Mouse (Mus musculus): ENCODE measurements around the gene Hspb9.

Hspb9 gene

DNA sequence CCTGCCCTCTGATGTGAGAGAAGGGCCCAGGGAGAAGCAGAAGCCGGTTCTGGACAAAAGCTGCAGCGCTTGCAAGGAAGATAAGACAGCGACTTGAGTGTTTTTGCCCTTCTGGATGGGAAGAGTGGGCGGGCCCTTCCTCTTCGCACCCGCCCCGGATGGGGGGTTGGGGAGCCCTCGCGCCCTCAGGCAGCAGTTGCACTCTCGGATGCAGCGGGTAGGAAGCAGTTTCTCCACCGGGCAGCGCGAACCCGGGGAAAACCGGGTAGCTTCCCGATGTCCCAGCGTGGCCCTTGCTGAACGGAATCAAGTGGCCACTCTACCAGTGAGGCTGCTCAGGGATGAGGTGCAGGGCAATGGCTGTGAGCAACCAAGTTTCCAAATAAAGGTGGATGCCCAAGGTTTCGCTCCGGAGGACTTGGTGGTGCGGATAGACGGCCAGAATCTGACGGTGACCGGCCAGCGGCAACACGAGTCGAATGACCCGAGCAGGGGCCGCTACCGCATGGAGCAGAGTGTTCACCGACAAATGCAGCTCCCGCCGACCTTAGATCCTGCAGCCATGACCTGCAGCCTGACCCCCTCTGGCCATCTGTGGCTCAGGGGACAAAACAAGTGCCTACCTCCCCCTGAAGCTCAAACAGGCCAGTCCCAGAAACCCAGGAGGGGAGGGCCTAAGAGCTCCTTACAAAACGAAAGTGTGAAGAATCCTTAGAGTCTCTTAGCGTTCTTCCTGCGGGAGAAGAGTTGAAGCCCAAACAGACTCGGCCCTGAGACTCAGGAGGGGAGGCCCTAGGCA lies at the start of gene Hspb9:
TSS of gene Hspb9 (plus strand) at position 116 of the 799 bp plus-strand sequence.
- DNase-seq (ENCODE audit: low spot score in 2 of 2), result no peak

DNA sequence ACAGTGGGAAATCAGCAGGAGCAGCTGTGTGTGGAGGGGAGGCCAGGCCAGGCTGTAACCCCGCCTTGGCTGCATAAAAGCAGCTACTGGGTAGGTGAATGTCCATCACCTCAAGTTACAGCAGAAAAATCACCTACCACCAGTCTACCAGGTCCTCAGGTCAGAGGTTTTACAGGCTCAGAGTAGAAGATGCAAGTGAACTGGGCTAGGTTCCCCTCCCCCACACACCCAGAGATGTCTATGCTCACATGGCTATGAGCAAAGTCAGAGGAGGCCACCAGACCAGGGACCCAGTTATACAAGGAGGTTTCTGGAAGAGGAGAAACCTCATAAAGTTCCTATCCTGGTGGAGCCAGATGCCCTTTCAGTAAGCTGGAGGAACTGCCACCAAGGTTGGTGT lies 42.6 kb upstream of the Hspb9 start:
- DNase-seq (ENCODE audit: low spot score in 2 of 2), result no peak

DNA sequence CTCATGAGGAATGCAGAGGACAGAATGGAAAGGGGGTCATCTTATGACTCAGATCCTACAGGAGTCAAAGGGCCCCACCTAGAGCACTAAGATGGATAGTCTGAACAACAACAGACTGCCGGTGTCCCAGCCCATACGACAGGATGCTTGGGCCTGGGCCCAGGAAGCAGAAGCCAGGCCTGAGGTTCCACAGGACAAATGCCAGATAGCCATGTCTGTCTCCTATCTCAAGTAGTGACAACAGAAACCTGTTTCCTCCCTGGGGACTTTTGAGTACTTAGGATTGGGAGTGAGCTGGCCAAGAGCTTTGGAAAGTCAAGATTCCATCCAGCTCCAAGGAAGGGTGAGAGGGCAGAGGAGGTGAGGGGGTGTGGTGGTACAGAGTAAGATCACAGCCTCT lies 41.7 kb upstream of the Hspb9 start:
- no peak for DNase-seq (ENCODE audit: low spot score in 2 of 2)

DNA sequence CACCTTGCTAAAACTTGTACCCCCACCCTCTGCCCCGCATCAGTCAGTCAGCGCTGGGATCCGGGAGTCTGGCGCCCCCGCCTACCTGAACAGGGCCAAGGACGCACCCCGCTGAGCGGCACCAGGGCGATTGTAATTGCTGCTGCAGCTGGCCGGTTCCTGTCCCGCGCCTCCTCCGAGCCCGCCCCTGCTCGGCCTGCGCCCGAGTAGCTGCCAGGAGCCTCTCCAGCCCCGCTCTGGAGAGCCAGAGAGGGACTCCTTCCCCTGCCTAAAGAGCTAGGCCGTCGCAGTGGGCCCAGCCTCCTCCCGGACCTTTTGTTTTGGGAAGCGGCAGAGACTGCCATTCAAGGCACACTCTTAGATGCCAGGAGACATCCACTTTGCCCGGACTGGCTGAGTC lies 40.5 kb upstream of the Hspb9 start:
- DNase-seq (ENCODE audit: low spot score in 2 of 2), result no peak

DNA sequence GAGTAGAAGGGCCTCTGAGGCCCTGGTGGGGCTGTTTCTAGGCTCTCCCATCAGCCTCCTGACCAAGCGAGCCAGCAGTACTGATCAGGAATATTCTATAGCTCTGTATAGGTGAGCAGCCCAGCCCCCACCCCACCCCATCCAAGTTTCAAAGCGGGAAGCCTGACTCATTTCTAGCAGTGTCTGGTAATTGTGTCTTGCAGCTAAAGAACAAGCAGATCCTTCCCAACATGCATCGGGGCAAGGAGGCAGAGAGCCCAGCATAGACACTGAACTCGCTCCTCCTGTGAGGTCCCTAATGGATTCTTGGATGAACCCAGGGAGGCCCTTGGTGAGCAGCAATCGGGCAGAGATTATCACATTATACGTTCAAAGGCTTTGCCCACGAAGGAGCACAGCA lies 35.8 kb upstream of the Hspb9 start:
- peak; percentile 24 to 30 for DNase-seq (ENCODE audit: low spot score in 2 of 2)

DNA sequence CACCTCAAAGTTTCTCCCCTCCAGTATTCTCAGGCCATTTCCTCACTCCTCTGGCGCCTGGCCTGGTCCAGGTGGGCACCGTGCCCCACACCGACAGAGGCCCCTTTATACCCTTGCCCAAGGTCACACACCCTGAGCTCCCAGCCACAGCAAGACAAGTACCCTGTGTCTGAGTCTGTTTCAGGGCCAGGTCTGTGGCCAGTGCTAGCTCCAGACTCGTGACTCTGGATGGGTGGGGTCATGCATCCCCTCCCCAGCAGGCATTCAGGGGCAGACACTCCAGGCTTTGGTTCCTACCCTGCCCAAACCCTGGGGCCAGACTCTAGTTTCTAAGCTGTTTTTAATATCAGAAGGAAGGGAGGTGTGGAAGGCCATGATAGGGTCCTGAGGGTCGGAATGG lies 31.8 kb upstream of the Hspb9 start:
- no peak for DNase-seq (ENCODE audit: low spot score in 2 of 2)

DNA sequence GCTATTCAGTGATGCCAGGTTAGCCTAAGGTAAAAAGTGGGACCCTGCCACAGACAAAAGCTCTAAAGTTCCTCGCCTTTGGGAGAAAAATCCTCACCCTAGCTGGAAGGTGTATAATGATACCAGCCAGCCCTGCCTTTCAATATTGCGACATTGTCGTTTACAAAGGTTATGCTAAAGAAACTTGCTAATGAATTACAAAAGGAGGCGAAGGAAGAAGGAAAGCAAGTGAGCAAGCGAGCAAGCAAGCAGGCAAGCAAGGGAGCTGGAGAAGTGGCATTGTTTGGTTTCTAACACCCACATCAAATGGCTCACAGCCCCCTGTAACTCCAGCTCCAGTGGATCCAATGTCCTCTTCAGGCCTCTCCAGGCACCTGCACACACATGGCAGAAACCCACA lies 31.1 kb upstream of the Hspb9 start:
- DNase-seq (ENCODE audit: low spot score in 2 of 2), result no peak

DNA sequence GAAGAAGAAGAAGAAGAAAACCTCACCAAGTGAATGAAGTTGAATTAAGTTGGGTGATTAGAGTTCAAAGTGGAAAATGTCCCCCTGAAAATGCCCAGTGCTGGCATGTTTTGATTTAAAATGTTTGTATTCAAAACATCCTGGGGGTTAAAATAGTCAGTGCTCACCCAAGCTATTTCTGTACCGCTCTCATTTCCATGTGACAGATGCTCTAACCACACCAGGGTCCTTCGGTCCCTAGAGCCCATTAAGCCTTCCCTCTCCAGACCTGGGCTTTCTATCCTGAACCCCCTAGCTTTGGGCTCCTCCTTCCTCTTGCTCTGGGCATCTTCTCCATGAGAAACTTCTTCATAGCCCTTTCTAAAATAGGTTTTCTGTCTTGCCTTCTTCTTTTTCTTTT lies 29.6 kb upstream of the Hspb9 start:
- no peak for DNase-seq (ENCODE audit: low spot score in 2 of 2)

DNA sequence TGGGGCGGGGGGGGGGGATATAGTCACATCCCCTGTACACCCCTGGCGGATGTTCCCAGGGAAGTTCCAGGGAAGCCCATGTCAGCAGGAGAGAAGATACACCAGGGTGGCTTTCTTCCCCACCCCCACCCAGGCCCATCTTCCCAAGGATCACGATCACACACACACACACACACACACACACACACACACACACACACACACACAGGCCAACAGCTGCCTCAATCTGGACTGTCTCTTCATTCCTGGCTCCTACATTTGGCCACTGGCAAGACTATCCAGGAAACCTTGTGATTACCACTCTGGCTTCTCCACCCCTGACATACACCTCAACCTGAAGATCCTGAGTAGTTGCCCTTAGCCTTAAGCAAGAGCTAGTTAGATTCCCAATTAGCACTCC lies 28.3 kb upstream of the Hspb9 start:
- no peak for DNase-seq (ENCODE audit: low spot score in 2 of 2)

DNA sequence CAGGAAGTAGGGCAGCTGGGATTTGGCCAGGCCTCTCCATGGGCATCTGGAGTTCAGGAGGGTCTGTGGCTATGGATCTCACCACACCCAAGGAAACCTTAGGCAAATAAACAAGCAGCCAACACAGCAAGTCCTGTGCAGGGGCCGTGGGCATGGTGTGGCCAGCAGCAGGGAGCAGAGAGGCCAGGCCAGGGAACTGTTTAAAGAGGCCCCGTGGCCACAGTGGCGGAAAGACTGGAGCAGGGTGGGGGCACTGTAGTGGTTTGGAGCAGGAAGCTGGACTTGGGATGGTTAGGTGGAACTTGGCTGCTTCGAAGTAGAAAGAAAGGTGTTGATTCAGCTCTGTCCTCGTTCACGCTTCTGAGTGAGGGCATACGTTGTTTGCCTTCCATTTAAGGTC lies 26.4 kb upstream of the Hspb9 start:
- no peak for DNase-seq (ENCODE audit: low spot score in 2 of 2)

DNA sequence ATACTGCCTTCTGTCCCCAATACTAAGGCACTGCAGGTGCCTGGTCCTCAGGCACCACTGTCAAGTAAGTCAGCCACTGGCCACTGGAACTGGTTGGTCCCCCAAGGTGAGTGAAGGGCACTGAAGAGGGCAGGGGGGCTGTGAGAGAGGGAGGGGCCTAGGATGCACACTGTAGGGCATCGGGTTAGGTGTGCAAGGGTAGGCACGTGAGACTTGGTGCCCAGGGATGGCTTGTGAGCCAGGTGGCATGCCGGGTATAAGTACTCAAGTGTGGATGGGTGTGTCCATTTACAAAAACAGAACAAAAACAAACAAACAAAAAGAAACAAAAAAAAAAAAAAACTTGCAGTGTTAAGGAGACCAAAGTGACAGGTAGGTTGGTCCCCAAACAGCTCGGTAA lies 25.2 kb upstream of the Hspb9 start:
- no peak for DNase-seq (ENCODE audit: low spot score in 2 of 2)

DNA sequence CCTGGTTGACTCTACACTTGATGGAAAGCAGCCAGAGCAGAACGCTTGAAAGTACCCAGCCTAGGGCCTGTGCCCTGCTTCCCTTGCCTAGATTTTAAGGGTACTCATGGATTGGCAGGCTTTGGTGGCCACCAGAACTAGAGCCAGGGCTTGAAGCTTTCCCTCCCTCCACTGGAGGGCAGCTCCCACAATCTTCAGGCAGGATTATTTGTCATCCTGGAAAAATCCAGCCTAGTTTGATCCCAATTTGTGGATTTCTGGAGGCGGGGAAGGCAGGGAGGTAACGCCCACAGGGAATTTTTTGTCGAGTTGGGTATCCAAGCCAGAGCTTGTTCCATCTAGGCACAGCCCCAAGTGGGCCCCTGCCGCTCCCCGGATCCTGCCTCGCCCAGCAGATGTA lies 23.3 kb upstream of the Hspb9 start:
- no peak for DNase-seq (ENCODE audit: low spot score in 2 of 2)

DNA sequence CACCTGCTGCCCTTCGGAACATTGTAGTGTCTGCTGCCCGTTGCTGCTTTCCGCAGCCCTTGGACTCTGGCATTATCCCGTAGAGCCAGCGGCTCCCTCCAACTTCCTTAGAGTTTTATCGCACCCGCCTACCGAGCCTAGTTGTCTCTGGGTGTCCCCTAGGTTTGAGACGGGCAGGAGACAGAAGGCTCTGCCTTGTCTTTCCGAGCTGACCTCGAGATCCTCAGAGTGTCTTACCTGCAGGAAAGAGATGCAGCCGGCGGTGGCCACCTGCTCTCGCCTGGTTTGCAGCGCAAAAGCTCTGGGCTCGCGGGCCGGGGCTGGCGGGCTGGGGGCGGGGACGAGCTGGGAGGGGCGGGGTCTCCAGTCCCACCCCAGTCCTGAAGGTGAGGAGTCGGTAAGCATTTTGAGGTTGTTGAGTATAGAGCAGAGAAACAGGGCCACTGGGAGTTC lies 21.5 kb upstream of the Hspb9 start, which contains the start of gene Zfp385c:
TSS of gene Zfp385c (minus strand) at position 292 of the 453 bp plus-strand sequence.
- no peak for DNase-seq (ENCODE audit: low spot score in 2 of 2)

DNA sequence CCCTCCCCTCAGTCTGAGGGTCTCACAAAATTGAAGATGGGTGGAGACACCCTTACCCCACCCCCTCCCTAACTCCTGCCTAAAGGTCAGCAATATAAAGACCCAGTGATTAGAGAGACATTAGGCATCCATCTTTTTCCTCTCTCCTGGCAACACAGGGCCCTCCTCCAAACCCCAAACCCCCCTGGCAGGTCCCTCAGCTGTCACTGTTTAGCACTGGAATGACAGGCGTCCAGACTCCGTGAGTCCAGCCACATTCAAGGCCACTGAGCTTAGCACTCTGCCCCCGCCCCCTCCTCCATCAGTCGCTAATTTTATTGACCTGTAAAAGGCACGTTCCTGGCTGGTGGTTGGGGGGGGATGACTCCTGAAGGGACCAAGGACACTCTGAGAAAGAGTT lies 20.5 kb upstream of the Hspb9 start:
- no peak for DNase-seq (ENCODE audit: low spot score in 2 of 2)

DNA sequence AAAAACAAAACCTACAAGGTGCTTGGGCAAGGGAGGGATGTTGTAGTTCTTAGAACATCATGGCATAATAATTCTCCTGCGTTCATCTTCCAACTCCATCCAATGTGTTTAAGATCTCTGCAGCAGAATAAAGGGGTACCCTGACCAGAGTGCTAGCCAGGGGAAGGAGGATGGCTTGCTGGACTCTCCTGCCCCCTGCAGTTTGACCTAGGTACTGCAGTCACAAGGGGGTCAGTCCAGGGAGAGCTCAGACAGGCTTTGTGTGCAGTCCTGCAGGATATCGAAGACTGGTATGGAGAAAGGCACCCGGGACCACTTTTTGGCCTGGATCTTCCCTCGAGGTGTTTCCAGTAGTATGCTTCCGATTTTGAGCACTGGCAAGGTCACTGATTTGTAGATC lies 18.7 kb upstream of the Hspb9 start:
- DNase-seq (ENCODE audit: low spot score in 2 of 2), result no peak

DNA sequence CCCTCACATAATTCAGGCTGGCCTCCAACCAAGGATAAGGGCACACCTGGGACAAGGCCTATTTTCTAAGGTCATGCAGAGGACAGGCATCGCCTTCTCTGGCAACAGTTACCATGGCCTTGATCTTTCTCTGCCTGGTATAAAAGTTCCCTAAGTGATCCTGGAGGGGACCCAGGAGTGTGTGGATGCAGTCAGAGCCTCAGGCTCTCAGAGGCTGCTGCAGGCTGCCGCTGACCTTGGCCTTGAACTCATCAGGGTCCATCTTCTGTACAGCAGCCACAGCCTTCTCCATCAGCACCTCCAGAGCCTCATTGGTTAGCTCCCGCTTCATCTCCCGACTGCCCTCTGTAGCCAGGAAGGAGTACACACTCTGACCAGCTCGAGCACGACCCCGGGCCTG lies 15.7 kb upstream of the Hspb9 start:
- no peak for DNase-seq (ENCODE audit: low spot score in 2 of 2)

DNA sequence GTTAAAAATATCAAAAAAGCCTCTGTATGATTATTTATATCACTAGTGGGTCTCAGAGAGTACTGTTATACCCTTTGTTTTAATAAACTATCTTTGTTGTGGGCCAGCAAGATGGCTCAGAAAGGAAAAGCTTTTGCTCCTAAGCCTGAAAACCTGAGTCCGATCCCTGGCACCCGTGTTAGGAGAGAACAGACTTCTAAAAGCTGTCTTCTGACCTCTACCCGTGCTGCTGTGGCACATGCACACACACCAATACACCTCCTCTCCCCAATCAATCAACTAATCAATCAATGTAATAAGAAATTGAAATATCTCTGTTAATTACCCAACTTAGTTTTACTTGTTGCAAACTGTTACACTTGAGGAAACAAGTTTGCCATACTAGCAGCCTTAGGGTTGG lies 12.9 kb upstream of the Hspb9 start:
- no peak for DNase-seq (ENCODE audit: low spot score in 2 of 2)

DNA sequence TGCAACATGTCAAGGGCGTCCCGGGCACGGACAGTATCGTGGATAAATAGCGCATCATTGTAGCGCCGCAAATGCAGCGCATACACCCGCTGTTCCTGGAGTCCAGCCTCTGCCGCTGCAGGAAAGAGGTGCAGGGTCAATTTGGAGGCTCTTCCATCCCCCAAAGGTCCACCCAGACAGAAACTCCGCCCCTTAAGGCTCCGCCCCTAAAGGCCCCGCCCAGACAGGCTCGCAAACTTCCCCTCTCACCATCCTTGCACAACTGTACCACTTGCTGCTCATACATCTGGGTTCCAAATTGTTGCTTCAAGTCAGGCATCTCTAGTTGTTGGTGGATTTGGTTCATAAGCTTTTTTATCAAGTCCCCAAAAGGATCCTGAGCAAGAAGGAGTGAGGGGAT lies 12.3 kb upstream of the Hspb9 start:
- DNase-seq (ENCODE audit: low spot score in 2 of 2), result no peak

DNA sequence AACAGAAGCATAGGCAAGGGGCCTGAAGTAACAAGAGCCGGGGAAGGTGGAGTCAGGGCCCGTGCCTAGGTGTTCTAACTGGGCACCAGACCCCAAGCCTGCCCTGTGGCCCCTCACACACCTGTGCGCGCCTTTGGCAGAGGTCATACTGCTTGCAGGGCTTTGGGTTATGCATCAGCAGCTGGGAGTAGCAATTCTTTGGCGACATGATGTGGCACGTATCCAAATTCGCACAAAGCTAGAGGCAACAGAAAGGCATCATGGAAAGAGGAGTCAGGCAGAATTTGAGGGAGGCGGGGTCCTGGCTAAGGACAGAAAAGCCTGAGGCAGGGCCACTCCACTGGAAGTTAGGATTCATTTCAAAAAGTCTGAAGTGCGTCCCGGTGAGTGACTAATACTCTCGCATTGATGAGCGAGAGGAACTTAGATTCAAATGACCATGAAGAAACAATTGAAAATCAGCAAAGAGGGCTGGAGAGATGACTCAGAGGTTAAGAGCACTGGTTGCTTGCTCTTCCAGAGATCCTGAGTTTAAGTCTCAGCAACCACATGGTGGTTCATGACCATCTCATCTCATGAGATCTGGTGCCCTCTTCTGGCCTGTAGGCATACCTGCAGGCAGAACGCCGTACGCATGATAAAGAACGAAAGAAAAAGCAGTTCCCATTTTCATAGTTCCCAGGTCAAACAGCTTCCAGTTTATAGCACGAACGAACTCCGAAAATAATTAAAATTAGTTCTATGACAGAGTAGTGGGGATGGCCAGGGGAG lies 11.4 kb upstream of the Hspb9 start:
- no peak for DNase-seq (ENCODE audit: low spot score in 2 of 2)

DNA sequence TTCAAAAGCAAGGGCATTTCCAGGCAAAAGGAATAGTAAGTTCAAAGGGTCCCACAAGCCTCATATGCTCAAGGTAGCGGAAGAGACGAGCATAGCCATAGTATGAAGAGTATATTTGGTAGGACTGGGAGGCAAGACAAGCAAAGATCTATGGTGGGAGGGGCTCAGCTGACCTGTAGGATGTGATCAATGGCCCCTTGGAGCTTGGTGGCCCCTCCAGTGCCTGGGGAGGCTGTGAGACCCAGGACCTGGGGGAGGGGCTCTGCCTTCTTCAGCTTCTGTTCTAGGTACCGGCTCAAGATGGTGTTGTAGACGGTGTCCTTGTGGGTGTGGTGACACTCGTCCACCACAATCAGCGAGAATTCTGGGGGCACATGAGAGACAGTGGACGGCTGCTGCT lies 10.7 kb upstream of the Hspb9 start:
- DNase-seq (ENCODE audit: low spot score in 2 of 2), result no peak

DNA sequence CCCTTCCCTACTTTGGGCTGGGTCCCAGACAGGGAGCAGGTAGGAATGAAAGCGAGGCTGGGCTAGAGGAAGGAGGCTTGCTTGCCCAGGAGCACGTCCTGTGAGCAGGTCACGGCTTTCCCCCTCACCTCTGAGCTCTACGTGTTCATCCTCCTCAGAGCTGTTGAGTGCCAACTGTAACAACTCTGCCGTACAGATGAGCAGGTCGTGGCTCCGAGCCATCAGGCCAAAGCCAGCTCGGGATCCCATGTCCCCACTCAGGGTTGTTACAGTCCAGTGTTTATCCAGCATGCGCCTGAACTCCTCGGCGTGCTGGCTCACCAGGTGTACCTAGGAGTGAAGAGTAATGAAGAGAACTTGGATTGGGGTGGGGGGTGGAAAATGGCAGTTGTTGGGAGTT lies 10.3 kb upstream of the Hspb9 start:
- no peak for DNase-seq (ENCODE audit: low spot score in 2 of 2)

DNA sequence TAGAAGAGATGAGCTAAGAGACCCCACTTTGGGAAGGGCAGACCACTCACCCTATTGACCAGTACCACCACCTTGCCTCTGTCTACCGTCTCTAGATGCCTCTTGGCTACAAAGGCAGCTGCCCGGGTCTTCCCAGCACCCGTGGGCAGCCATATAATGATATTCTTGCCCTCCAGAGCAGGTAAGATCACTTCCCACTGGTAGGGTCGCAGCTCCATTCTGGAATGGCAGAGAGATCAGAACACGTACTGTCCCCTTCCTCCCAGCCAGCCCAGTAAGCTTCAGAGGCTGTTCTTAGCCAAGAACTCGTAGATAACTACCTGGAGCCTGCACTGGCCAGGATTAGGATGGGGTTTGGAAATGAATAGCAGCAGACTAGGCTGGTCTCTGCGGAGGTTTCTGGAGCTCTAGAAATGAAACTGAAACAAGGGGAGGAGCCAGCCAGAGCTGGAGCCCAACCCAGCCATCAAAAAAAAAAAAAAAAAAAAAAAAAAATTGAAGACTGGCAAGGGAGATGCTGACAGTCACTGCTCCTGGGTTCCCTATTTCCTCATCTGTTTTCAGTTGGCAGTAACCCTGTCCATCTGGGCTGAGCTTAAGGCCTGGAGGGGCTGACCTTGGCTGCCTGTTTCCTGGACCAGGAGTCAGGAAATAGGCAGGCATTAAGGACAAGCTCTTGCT lies 9.7 kb upstream of the Hspb9 start, which contains the start of gene Dhx58:
TSS of gene Dhx58 (minus strand) at position 421 of the 681 bp plus-strand sequence.
- DNase-seq (ENCODE audit: low spot score in 2 of 2), result no peak

Measured in right cerebral cortex, postnatal 36 days (tissue).